Mouse (Mus musculus) B cell, adult (primary cell): ENCODE measurements around the gene Gimap9. TPM values are rescaled to one million over a fixed set of nuclear protein-coding genes. Genes with fewer than 3 reads are reported as not detected.

Experiments used
- total RNA-seq: library from RNA; stranded (reverse); gene quantifications from 4 replicates; pipeline ENCODE4 v1.2.4, GENCODE M21; 2023; ENCODE audit not compliant: inconsistent age

The Gimap9 gene
- 45.6 to 56.3 TPM (median 52.6 TPM) in 4 replicates for total RNA-seq

DNA sequence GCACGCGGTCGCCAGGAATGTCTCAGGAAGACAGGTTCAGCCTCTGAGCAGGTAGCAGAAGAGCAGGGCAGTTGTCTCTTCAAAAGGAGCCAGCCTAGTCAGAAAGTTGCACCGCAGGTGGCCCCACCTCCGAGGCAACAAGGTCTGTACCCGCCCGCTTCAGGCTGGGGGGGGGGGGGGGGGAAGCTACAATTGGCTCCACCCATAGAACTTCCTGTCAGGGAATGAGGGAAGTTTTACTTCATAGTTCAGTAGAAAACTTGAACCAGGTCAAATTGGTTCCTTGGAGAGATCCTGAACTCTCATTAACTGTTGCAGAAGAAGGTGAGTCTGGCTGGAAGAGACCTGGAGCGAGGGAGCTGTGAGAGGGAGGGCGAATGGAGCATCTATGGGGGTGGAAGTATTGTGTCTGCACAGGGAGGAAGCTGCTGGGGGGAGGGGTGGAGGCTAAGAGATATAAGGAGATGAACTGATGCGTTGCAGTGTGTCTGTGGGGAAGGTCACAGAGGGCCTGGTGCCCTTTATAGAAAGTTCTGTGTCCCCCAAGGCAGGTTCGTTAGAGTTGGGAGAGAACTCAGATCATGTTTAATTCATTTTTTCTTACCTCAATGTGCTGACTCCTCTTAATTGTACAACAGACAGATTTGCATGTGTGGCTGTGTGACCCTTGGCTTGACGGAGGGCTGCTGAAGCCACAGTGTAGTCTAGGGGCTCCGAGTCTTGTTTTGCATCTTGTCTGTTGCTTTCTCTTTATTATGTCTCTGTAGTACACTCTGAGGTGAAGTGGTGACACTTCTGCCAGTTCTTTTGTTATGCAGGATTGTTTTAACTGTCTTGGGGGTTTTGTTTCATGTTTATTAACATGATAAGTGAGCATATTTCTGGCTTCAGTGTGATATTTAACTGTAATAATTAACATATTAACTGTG lies at the start of gene Gimap9:
Gimap9 (plus strand) TSS at position 199 of the 929 bp plus-strand sequence.

DNA sequence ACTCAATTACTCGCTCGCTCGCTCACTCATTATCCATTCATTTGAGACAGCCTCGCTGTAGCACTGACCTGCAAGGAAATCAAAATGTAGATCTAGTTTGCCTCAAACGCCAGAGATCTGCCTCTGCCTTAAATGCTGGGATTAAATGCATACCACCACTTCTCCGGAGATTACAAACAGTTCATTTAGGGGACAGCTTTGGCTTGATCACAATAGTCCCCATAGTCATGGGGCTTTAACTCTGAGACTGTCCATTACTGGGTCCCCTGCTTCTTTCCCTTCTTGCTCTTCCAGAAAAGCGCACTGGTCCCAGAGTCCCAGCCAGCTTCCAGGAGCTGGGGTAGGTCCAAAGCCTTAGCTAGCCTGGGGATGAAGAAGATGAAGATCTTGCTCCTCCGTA lies 49.5 kb upstream of the Gimap9 start, which contains the start of gene AI854703:
AI854703 (plus strand) TSS at position 301 of the 400 bp plus-strand sequence.

GRCm38 (mm10) chr6:48646995-48647394 lies 28.9 kb upstream of the Gimap9 start, which contains the start of gene Gimap8:
TSS of gene Gimap8 (plus strand) at chr6:48647234.

DNA sequence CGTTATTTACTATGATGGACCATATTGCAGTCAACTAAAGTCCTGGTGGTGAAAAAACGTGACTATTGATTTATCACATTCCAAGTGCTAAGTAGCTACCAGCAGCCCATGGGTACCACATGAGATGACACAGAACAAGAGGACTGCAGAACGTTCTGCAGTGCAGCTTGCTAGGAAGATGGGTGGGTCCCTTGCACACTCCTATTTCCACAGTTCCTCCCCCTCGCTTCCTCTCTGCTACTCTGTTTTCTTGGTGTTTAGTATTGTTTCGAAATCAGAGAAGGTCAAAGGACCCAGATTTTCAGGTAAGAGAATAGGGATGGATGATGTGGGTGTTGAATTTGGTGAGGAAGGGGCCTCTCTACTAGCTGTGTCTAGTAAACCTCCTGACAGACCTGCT lies 8.4 kb downstream of the Gimap9 start, which contains the start of gene Gimap4:
Gimap4 (plus strand) TSS at position 231 of the 400 bp plus-strand sequence.

DNA sequence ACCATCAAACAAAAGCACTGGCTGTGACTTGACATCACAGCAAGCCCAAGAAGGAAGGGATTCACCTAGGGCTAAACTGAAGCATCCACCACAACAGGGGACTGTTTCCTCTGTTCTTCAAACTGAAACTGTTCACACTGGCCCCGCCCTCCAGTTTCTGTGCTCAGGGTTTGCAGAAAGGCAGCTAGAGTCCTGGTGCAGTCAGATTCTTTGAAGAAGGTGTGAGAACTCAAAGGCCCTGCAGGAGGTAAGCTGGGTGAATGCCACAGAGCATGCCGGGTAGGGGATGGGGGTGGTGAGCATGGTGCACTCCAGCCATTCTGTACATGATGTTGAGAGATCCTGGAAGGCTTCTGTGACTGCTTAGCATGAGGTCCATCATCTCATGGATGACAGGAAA lies 42.5 kb downstream of the Gimap9 start, which contains the start of the genes Gm28053 and Gimap7:
Gm28053 (plus strand) TSS at position 153 of the 400 bp plus-strand sequence.
Gimap7 (plus strand) TSS at position 167 of the 400 bp plus-strand sequence.

Other genes with a start within 250 kb of the Gimap9 start
- 5.1 to 7.1 TPM (median 6.2 TPM) in 4 replicates for gene Zfp467, start 230.3 kb upstream of the Gimap9 start, total RNA-seq
- 0.03 to 0.16 TPM (median 0.09 TPM) in 3 of 4 replicates, not detected in the other for gene Sspo, start 227.9 kb upstream of the Gimap9 start, total RNA-seq
- 0.32 to 0.75 TPM (median 0.61 TPM) in 3 of 4 replicates, not detected in the other for gene Atp6v0e2, start 138.5 kb upstream of the Gimap9 start, total RNA-seq
- 39.5 to 55.2 TPM (median 49.9 TPM) in 4 replicates for gene Lrrc61, start 121.3 kb upstream of the Gimap9 start, total RNA-seq
- gene Rarres2, start 103.3 kb upstream of the Gimap9 start, total RNA-seq, result 0.67 to 1.1 TPM in 2 of 4 replicates, not detected in the others
- not detected in 4 replicates for gene Gm45021, start 86.5 kb upstream of the Gimap9 start, total RNA-seq
- gene Repin1, start 82.2 kb upstream of the Gimap9 start, total RNA-seq, result 5.2 to 8.2 TPM (median 6.7 TPM) in 4 replicates
- gene Gm44965, start 82.2 kb upstream of the Gimap9 start, total RNA-seq, result not detected in 4 replicates
- gene Zfp775, start 74.1 kb upstream of the Gimap9 start, total RNA-seq, result 2.8 to 5.2 TPM (median 4.7 TPM) in 4 replicates
- gene AI854703, start 49.4 kb upstream of the Gimap9 start, total RNA-seq, result 0.38 to 0.63 TPM in 2 of 4 replicates, not detected in the others
- 120 to 133 TPM (median 129 TPM) in 4 replicates for gene Gimap8, start 28.9 kb upstream of the Gimap9 start, total RNA-seq
- 121 to 147 TPM (median 131 TPM) in 4 replicates for gene Gimap4, start 8.4 kb downstream of the Gimap9 start, total RNA-seq
- gene Gimap6, start 32.1 kb downstream of the Gimap9 start, total RNA-seq, result 1,137 to 1,196 TPM (median 1,166 TPM) in 4 replicates
- 29.2 to 49.2 TPM (median 39.8 TPM) in 4 replicates for gene Gm28053, start 42.5 kb downstream of the Gimap9 start, total RNA-seq
- gene Gimap7, start 42.5 kb downstream of the Gimap9 start, total RNA-seq, result 87.3 to 98.8 TPM (median 97.6 TPM) in 4 replicates
- gene Gimap1, start 62.9 kb downstream of the Gimap9 start, total RNA-seq, result 126 to 141 TPM (median 129 TPM) in 4 replicates
- gene Gimap5, start 70.1 kb downstream of the Gimap9 start, total RNA-seq, result 106 to 120 TPM (median 116 TPM) in 4 replicates
- 168 to 194 TPM (median 174 TPM) in 4 replicates for gene Gimap3, start 94.7 kb downstream of the Gimap9 start, total RNA-seq
- 0.61 to 2.8 TPM (median 1.3 TPM) in 4 replicates for gene Tmem176a, start 164.8 kb downstream of the Gimap9 start, total RNA-seq
- 0.58 to 4.3 TPM (median 2.2 TPM) in 4 replicates for gene Tmem176b, start 165.4 kb downstream of the Gimap9 start, total RNA-seq
- not detected in 4 replicates for gene Aoc1, start 196.8 kb downstream of the Gimap9 start, total RNA-seq